Mouse (Mus musculus) ES-E14 (cell line): ENCODE measurements around the gene Aunip.

Experiments
- CHD2 ChIP-seq: IDR thresholded peaks from 2 replicates; pipeline ENCODE4 v1.6.1; 2014; ENCODE audit warnings: mild to moderate bottlenecking, low read depth, low read length, inconsistent platforms
- HCFC1 ChIP-seq: IDR thresholded peaks from 2 replicates; pipeline ENCODE4 v1.6.1; 2012; ENCODE audit warnings: low read length, inconsistent platforms, borderline replicate concordance; ENCODE audit not compliant: insufficient read depth
- MAFK ChIP-seq: IDR thresholded peaks from 2 replicates; pipeline ENCODE4 v1.6.1; 2014; ENCODE audit warnings: mild to moderate bottlenecking, low read depth, low read length, inconsistent platforms; ENCODE audit not compliant: insufficient read depth
- ZNF384 ChIP-seq: IDR thresholded peaks from 2 replicates; pipeline ENCODE4 v1.6.1; 2012; ENCODE audit warnings: low read depth, low read length, inconsistent platforms

DNA sequence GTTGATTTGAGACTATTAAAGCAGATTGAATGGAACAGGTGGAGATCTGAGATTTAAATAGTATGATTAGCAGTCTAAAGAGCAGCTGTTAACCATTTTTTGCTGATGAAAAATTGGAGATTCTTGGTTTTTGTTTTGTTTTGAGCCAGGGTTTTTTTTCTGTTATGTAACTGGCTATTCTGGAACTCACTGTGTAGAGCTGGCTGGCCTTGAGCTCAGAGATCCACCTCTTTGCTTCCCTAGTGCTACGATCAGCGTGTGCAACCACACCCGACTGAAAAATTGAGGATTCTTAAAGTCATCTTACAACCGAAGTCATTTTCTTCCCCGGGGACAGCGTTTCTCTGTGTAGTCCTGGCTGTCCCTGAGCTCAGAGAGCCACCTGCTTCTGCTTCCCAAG, 931 bp downstream of the Aunip start:
- TF ChIP-seq ZNF384 (no peak), MAFK (no peak), HCFC1 (no peak), CHD2 (no peak)
